Mouse (Mus musculus) activated CD4-positive, CD25-positive, alpha-beta regulatory T cell, adult 4 months (primary cell): Measurements from ENCODE around the gene Proser3. TPM values are rescaled to one million over a fixed set of nuclear protein-coding genes. Genes with fewer than 3 reads are reported as not detected.

Experiments
- ATAC-seq: one replicate; pipeline ENCODE4 v1.8.0; 2017
- polyA plus RNA-seq, 2 experiments: library from polyadenylated mRNA; unstranded; fragments of 100-300 nt; shearing (Covaris generic); gene quantifications; one replicate each; pipeline ENCODE4 v1.2.1; 2017

The Proser3 gene
- polyA plus RNA-seq, result 1 to 10 TPM; 2.5 to 4.8 TPM

DNA sequence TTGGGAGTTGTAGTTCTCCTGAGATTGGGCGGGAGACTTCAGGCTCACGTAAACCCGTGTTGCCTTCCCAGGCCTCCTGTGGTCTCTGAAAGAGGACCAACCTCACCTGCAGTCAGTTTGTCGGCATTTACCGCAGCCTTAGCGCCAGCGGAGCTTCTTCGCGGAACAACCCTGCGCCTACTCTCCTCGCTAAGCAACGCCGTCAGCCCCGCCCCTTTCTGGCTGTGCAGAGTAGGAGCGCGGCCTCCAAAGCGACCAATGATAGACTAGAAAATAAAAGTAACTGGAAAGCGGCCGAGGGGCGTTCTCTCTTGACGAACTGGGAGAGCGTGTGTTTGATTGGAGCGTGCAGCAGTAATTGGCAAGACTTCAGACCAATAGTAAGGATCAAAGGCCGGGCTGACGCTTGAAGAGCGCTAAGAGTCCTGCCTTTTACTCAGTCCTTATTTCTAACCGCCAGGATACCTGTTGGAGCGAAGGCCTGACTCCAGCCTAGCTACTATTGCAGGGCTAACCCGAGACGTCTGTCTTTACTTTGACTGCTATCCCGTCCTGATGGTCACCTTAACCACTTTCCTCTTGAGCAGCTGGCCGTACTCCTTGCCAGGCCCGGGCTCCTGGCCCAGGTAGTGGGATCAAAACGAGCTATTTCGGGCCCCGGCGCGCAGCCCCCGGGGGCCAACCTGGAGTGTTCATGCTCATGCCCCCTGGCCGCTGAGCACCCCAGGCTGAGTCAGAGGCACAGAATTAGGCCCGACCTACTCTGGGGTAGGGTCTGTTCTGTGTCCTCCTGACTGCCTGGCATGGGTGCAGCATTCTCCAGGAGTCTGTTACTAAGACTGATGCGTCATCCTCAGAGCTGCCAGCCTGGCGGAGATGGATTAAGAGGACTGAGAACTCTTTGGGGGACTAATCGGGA lies at the start of gene Proser3, which contains the start of gene Hspb6:
Gene Proser3 (minus strand): TSS at position 198 of the 919 bp plus-strand sequence.
Gene Hspb6 (plus strand): TSS at position 77 of the 919 bp plus-strand sequence.
- ATAC-seq, result peak; percentile 93

DNA sequence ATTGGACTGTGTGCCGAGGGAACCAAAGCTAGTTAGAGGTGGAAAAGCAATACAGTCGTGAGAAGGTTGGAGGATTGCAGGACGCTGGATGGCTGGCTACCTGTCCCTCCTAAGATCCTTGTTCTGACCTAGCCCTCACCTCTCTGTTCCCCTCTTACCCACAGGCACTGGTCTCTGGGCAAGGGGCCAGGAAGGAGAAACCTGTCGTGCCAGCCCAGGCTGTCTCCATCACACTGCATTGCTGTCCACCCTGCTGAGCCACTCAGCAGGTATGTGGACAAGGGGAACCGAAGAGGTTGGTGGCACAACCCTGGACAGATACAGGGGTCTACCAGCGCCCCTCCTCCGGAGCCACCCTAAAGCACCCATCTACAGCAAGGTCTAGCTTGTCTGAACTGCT lies 48.6 kb upstream of the Proser3 start:
- no peak for ATAC-seq

DNA sequence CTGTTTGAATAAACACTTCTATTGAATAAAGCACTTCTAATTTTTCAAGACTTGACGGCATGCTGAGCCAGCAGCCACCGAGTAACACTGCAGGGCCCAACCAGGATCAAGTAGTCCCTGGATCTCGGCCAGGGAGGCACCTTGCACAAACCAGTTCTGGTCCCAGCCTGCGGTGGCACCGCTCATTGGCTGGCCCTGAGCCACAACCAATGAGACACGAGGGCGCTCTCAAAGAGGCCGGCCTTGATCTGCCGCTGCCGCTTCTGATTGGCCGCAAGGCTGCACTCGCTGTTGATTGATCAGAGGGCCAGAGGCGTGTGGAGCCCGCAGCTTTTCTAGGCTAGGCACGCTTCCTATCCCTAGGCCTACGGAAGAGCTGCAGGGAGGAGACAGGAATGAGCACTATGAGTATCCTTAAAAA lies 47.8 kb upstream of the Proser3 start:
- peak; percentile 90 for ATAC-seq

DNA sequence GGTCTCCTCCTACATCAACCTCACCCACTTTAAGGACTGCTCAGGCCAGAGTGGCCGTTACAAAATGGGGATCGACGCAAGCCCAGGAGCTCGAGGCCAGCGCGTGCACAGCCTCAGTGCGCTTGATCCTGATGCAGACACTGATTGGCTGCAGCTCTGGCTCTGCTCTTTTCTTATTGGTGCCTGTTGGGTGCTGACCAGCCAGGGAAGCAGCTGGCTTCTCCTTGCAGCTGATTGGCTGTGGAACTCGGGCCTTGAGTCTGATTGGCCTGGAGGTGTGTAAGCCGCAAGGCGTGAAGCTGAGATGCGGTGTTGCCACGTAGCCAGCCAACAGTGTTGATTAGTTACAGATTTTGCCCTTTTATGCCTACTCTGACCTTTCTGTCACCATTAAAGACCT lies 46.7 kb upstream of the Proser3 start, which contains the start of gene Zbtb32:
Gene Zbtb32 (minus strand): TSS at position 124 of the 400 bp plus-strand sequence.
- ATAC-seq, result no peak

DNA sequence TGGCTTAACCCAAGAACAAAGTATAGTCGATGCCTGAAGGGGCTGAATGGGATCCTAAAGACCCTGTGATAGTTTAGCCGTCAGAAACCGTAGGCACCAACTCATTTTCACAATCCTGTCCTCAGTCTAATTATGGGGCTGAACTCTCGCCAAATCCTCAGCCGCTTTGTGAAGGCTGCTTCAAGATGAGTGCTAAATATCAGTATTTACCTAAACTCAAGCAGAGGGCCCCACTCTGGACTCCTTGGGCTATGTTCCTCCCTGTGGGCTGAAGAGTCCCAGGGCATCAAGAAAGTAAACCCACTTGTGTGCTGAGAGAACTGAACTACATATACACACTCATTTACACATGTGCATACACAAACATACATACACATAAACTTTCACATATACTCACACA lies 44.7 kb upstream of the Proser3 start:
- no peak for ATAC-seq

DNA sequence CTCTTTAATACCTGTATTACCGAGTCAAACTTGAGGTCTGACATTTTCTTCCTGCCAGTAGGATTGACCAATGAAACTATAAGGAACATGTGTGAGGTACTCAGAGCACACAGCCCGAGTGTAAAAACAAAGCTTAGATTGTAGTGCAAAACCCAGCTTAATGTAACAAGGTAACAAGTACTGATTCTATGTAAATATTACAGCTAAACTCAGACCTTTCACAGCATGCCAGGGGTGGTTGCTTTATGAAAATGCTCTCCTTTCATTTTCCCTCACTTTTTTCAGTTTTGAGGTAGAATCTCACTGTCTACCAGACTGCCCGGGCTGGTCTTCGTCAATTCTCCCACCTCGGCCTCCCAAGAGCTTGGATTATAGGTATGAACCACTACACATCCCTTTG lies 44.0 kb upstream of the Proser3 start:
- ATAC-seq, result no peak

DNA sequence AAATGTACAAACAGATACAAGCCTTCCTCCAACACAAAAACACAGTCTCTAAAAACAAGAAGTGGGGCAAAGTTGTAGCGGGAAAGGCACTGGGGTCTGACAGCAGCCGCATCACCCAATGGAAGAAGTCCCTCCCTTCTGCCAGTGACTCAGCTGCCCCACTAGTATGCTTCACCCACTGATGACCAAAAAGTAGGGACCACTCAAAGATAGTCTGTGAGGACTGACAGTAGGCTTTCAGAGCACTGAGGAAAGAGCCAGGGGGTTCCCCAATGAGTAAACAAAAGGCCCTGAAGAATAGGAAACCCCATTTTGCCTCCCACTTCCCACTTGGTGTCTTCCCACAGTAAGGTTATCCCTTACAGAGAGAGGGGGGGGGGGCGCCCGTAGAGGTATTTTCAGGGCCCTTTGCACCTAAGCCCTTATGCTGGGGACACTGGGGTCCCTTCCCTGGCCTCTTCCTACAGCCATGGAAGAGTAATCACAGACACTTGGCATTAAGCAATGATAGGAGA lies 42.5 kb upstream of the Proser3 start:
- ATAC-seq, result peak; percentile 38

DNA sequence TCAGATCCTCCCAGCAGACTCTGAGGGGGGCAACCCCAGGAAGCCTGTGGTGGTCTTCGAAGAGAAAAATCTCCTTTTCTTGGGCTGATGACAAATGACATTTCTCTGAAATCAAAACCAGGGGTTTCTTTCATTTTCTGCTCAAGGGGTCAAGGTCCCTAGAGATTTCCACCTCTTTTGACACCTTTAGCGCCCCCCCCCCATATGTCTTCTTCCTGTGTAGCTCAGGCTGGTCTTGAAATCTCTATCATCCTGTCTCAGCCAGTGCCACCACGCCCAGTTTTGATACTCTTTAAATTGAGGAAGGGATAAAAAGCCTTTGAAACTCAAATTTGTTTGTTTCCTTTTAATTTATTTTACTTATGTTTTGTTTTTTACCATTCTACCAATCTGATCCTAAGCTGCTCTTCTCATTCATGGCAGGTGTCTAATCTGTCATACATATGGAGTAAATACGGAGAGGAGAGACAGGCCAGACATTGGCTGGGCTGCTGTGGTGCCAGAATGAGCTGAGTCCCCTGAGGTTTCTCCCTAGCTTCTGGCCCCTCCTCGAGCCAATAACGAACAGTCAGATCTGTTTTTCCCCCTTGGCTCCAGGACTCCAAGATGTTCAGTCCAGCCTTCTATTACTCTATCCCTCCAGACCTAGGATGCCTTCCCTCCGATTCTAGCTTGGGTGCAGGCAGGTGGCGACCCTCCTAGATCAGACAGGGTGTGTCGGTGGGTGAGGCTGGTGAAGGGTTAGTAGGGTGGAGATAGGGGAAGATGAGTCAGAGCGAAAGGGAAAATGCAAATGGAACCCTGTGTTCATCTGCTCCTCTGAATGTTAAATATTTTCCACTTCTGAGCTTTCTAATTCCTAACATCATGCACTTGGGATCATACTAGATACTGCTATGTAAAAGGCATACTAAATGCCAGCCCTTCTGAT lies 41.7 kb upstream of the Proser3 start:
- peak; percentile 34 for ATAC-seq

DNA sequence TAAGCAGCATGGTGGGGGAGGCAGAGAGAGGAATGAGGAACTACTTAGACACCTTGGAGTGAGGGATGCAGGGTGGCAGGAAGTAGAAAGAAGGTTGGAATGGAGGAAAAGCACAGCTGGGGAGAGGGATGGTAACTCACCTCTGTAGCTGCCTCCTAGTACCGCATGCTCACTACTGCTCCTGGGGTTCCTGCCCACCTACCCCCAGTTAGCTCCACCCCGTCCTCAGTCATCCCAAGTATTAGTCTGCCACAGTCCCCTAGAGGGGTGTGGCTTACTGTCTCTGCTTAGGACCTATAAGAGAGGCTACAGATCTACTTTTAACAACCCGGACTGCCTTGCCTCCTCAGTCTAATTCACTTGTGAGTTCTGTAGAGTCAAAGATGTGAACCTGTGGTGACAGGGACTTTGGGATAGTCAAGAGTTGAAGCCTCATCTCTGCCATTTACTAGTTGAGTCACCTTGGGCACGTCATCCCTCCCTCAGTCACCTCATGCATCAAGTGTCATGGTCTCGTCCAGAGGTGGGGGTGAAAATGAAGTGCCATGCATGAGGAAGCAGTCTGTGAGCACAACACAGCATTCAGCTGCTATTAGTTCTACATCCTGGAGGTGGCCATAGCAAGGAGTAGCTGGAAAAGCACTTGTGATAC lies 40.8 kb upstream of the Proser3 start:
- ATAC-seq, result no peak

DNA sequence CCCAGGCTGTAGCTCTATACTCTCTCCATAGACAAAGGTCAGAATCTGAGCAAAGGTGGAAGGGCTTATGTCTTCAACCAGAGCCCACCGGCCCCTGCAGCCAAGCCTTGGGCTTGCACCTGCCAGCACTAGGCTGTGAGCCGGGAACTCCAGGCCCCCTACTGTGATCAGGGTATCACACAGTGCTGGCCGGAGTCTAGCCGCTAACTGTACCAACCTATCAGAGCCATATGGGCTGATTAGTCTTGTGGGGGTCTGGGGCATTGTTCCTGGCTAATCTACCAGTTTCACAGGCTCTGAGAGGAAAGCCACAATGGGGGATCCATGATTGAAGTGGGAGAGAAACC lies 39.5 kb upstream of the Proser3 start:
- ATAC-seq, result no peak

DNA sequence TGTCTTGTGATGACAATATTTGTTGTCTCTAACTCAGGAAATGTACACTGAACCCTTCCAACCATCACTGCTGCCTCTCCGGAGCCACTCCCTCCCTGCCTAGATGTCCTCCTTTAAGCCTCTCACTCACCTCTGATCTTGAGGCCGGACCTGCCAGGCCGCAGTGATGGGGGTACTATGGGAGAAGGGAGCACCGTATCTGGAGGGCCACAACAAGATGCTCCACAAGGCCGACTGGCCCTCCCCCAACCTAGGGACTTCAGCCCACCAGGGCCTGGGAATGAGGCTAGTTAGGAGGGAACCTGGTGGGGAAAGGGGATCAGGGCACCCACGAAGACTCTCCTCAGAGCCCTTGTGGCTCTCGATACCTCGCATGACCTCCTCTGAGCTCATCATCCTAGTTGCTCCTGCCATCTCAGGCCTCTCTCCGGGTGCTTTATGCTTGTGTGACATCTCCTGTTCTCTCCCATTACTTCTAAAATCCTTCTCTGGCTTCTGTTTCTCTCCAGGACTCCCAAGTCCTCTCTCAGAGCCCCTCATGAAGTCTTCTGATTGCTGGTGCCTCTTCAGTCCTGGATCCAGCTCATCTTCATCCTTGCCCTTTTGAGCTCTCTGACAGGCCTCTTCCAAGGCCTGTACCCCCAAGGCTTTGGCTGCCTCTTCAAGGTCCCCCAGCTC lies 39.0 kb upstream of the Proser3 start:
- no peak for ATAC-seq

DNA sequence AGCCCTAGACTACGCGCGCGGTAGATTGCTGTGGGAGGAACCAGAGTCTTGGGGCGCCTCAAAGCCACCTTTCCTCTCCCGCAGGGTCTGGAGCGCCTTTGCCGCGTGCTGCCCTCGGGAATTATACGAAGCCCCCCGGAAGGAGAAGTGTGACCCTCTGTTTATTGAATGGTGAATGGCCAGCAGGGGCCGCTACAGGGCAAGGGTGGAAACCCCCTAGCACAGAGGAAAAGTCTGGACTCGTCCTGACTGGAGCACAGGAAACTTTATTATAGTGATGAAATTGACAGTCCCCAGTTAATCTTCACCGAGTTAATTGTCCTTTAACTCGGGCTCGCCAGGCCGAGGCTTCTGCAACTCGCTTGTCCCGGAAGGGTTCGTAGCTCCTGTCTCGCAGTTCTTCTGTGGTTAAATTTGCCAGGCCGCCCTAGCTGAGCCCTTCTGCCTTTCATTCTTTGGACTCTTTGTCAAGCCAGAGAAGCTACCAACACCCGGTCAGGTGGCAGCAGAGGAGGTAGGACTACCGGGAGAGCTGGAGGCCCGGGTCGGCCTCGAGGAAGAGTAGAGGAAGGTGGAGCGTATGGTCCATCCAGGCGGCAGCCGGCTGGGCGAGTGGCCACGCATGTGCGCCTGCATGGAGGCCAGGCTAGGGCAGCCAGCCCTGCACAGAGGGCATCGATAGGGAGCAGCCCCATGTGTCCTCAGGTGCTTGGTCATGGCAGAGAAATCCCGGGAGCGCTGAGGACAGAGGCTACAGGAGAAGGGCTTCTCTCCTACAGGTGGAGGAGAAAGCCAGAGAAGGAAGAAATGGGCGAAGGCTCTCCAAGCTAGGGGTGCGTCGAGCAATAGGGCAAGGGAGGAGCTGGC lies 37.6 kb upstream of the Proser3 start:
- no peak for ATAC-seq

DNA sequence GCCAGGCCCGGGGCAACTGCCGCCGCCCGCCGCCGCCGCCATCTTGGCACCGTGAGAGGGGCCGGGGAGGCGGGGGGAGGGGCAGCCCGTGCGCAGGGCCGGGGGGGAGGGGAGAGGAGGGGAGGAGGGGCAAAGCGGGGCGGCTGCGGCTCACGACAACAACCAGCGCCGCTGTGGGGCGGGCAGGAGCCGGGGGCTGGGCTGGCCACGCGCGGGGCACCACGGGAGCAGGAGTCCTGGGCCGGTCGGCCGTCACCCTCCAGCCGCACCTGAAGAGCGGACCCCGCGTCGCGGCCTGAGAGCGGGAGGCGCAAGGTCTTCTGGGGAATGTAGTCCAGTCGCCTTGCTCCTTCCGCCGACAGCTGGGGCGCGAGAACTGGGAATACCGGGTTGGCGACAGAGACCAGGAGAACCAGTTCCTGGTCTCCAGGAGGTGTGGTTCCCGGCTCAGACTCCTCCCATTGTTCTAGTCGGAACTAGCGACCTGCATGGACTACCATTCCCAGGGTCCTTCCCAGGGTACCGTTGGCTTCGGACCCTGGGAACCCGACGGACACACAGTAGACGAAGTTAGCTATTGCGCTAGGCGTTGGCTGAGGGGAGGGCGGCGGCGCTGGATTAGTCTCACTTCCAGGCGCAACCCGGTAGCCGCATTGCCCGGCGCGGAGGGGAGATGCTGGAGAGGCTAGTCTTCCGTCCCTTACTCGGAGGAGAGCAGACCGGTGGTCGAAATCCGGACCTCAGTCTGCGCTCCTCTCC lies 36.8 kb upstream of the Proser3 start, which contains the start of gene Kmt2b:
Gene Kmt2b (minus strand): TSS at position 51 of the 759 bp plus-strand sequence.
- peak; percentile 81 for ATAC-seq

DNA sequence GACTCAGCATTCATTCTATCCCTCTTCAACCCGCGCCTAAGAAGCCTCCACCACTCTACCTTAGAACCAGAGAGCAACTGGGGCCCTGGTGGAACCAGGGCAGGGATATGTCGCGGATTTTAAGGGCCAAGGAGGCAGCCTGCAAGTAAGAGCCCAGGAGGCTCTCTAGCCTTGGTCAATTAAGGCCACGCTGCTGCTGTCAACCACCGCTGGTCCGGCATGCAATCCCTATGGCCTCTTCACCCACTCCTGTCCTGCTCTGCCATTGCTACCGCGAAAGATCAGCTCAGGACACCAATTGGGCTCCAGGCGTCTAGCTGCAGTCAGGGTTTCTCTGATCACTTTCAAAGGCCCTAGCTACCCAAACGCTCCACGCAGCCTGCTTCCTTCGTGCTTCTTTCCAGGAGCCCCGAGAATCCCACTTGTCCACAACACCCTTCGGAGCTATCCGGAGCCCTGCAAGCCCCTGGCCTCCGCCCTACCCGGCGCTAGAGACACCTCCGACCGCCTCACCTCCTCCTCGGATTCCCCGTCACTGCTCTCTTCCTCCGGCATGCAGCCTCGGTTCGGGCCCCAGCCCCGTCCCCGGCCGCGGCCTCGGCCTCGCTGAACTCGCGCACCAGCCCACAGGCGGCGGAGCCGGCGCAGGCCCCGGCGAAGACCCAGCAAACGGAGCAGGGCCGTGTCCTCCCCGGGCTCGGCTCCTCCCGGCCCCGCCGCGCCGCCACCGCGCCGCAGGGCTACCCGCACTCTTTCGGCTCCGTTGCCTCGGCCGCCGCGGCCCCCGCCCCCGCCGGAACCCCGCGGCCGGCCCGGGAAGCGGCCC lies 36.0 kb upstream of the Proser3 start:
- no peak for ATAC-seq

DNA sequence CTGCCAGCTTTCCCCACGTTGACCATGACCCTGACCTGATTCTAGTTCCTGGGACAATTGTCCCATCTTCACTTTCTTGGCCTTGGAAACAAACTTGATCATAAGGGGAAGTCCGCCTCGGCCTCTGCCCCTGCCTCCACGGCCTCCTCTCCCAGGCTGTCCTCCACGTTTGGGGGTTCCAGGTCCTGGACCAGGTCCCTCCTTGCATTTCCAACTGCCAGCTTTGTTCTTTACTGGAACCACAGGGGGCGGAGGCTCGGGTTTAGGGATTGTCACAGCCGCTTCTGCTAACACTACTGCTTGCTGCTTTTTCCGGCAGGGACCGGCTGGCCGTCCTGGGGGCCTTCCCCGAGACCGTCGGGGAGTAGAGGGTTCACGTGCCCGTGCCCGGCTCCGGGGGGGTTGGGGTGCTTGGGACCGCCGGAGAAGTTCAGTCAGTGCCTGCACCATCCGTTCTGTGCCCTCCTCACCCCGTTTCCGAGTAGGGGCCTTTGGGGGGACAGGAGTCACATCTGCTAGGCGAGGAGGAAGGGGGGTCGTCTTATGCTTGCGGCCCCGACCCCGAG lies 34.4 kb upstream of the Proser3 start:
- ATAC-seq, result no peak

DNA sequence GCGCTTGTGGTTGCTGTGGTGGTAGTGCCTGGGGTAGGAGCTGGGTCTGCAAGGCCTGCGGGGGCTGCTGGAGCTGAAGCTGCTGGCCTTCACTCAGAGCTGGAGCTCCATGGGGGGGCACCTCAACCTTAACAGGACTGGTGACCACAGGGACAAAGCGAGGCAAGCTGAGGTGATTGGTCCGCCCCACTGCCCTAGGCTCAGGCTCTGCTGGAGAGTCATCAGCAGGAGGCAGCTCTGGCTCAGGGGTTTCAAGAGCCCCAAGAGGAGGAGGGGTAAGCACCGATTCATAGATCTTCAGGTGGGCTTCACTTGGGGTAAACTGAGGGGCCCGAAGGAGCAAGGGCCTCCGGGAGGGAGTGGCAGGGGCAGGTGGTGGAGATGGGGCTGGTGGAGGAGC lies 33.1 kb upstream of the Proser3 start:
- ATAC-seq, result no peak

DNA sequence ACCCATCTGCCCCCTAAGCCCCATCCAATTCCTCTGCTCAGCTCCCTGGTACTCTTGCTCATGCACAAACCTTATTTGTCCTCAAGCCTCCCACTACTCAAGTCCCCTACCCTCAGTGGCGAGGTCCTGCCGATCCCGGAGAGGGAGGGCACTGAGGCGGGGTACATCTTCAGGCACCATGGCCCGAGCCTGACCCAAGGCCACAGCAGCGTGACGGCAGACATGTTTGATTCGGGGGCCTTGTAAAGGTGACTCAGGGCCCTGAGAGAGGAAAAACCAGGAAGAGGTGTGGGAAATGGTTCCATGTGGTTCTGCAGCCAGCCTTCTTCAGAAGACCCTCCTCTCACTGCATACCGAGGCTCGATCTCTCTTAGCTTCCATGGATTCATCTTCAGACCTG lies 32.2 kb upstream of the Proser3 start:
- ATAC-seq, result no peak

DNA sequence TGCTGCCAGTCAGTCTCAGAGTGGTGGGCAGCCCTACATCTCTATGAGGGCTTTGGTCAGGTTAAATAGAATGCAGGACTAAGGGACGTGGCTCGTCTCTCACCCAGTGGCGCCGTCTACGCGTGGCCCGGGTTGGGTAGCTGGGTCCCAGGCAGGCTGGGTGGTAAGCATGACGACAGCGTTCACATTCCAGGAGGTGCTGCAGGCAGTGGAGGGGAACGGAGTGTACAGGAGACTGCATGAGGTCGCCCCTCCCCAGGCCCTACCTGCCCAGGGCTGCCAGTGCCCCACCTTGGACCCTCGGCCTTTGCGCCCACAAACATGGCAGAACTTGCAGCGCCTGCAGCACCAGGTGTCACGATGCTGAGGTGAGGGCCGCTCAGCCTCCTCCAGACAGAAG lies 29.4 kb upstream of the Proser3 start:
- ATAC-seq, result no peak

DNA sequence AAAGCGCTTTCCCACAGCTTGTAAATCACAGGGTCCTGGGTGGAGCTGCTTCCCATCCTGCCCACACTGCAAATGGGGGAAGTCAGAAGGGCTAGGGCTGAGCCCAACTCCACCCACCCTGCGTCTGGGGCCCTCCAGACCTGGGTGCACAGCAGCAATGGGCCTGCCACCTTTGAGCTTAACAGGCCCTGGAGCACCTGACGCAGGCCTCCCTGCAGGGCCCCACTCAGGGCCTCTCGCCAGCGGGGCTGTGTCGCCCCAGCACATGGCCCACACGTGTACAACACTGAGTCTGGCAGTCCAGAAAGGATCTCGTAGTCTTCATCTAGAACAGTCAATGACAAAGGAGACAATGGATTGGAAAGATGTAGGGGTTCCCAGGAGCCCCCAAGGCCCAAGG lies 27.9 kb upstream of the Proser3 start:
- no peak for ATAC-seq
